8 mouse cellular contexts compared by ENCODE assay signal in the genomic region with DNA sequence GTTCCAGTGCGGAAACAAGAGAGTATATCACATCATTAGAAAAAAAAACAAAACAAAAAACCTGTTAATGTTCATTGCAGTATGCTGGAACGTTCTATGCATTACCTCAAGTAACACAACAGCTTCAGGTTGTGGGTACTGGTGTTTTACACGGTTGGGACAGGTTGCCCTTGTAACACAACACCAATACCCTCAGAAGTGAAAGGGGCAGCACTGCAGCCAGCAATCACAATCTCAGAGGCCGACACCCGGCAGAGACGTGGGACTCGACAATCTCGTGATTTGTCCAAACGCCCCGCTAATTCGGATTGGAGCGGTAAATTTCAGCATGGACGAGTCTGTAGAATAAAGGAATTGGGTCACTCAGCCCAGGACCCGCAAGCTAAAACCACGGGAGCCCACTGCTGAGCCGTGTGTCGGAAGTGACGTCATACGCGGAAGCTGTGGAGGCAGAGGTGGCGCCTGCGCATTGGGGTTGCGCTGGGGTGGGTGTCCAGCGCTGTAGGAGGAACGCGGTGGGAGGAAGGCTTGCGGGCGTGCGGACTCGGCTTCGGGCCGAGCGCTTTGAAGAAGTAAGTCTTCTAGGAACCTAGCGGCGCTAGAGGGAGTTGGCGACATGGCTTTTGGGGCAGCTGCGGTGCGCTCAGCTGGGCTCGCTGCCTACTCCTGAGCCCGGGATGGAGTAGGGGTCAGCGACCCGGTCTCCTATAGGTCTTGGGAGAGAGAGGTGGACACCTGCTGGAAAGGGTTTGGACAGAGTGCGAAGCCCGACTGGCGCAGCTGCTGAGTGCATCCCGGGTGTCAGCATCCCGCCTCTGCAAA. TPM values are rescaled to one million over a fixed set of nuclear protein-coding genes. Genes with fewer than 3 reads are reported as not detected.
DNase-seq lines count a peak whose midpoint lies in the region; ATAC-seq and TF ChIP-seq lines count a peak whose summit lies in the region.

Gene Map3k13, plus strand, starts transcription at position 472 of the 822 bp plus-strand sequence.

- H3K36me3 ChIP-seq in forebrain, embryonic 15.5 days: peaks cover under 1% of the 10 kb centered on the region; the same call in 1 of the 2 replicates
- no peaks in the 10 kb centered on the region for H3K36me3 ChIP-seq in lung, embryonic 14.5 days (ENCODE audit: insufficient read depth)
- H3K36me3 ChIP-seq in thymus, adult 2 months (ENCODE audit: control insufficient read depth, insufficient read depth, low read length): peaks cover 1% of the 10 kb centered on the region

- intact Hi-C loops in heart, postnatal 36 days (cut with DNase I): loop anchor here (5.0 to 10.0 kb wide), 2 partner anchors 153 to 1051 kb away; partner anchors contain the start of gene Tmem41a

- no peaks in the 10 kb centered on the region for H3K9me3 ChIP-seq in forebrain, embryonic 15.5 days
- no peaks in the 10 kb centered on the region for H3K9me3 ChIP-seq in lung, embryonic 14.5 days (ENCODE audit: low read depth, low read length)

- peak; percentile 98 for TF ChIP-seq POLR2A in olfactory bulb, adult 2 months (IDR thresholded peaks at IDR 0.05; ENCODE audit: insufficient read depth, low read depth, low read length)
- peak; percentile 91 for TF ChIP-seq POLR2A in thymus, adult 2 months (IDR thresholded peaks at IDR 0.05; ENCODE audit: control insufficient read depth, extremely low read depth, insufficient read depth, low read length, poor library complexity)

- WGBS in forebrain, embryonic 15.5 days: 2% methylated on average over 47 of the region's 47 CpGs
- WGBS in lung, embryonic 14.5 days: 2% methylated on average over 47 of the region's 47 CpGs
- WGBS in olfactory bulb, adult 2 months: under 1% methylated on average over 47 of the region's 47 CpGs
- 2% methylated on average over 47 of the region's 47 CpGs for WGBS in thymus, adult 2 months

- peaks cover 16% of the 10 kb centered on the region for H3K4me1 ChIP-seq in forebrain, embryonic 15.5 days
- no peaks in the 10 kb centered on the region for H3K4me1 ChIP-seq in lung, embryonic 14.5 days (ENCODE audit: insufficient read depth)
- H3K4me1 ChIP-seq in olfactory bulb, adult 2 months (ENCODE audit: control insufficient read depth, insufficient read depth, low read length): no peaks in the 10 kb centered on the region
- no peaks in the 10 kb centered on the region for H3K4me1 ChIP-seq in thymus, adult 2 months (replicated peaks; ENCODE audit: control insufficient read depth, insufficient read depth, low read length)

- peak; percentile 99 for ATAC-seq in forebrain, embryonic 15.5 days (replicated peaks)
- ATAC-seq in lung, embryonic 14.5 days (ENCODE audit: insufficient read depth): peak; percentile 99

- peak; percentile 50 for TF ChIP-seq CTCF in layer of hippocampus, adult 2 months (conservative IDR thresholded peaks at IDR 0.05)
- TF ChIP-seq CTCF in lung, embryonic 14.5 days (IDR thresholded peaks at IDR 0.05; ENCODE audit: low read depth): no peak; the same call in 1 of the 2 replicates
- TF ChIP-seq CTCF in olfactory bulb, adult 2 months (IDR thresholded peaks at IDR 0.05; ENCODE audit: insufficient read depth, low read depth, low read length): no peak; the same call in 1 of the 2 replicates
- no peak for TF ChIP-seq CTCF in thymus, adult 2 months (IDR thresholded peaks at IDR 0.05; ENCODE audit: borderline replicate concordance, control insufficient read depth, extremely low read depth, insufficient read depth, low read length, poor library complexity)

- peak within 1 kb of the TSS; percentile 98 for H3K4me3 ChIP-seq in forebrain, embryonic 15.5 days
- peak within 1 kb of the TSS; percentile 89 for H3K4me3 ChIP-seq in layer of hippocampus, adult 2 months
- peak within 1 kb of the TSS; percentile 76 for H3K4me3 ChIP-seq in lung, embryonic 14.5 days (ENCODE audit: low read depth, low read length)
- H3K4me3 ChIP-seq in olfactory bulb, adult 2 months (ENCODE audit: insufficient read depth, low read depth, low read length): peak within 1 kb of the TSS; percentile 58
- H3K4me3 ChIP-seq in thymus, adult 2 months (ENCODE audit: control insufficient read depth, insufficient read depth, low read length): peak within 1 kb of the TSS; percentile 95

- H3K9ac ChIP-seq in forebrain, embryonic 15.5 days (replicated peaks): peak within 1 kb of the TSS; percentile 91
- H3K9ac ChIP-seq in lung, embryonic 14.5 days: peak within 1 kb of the TSS; percentile 76

- H3K27me3 ChIP-seq in forebrain, embryonic 15.5 days: no peaks in the 10 kb centered on the region
- H3K27me3 ChIP-seq in lung, embryonic 14.5 days (ENCODE audit: insufficient read depth, low read length): no peaks in the 10 kb centered on the region
- H3K27me3 ChIP-seq in thymus, adult 2 months (ENCODE audit: control insufficient read depth, insufficient read depth, low read length): no peaks in the 10 kb centered on the region

- peak within 1 kb of the TSS; percentile 89 for H3K27ac ChIP-seq in forebrain, embryonic 15.5 days (replicated peaks)
- peak within 1 kb of the TSS; percentile 97 for H3K27ac ChIP-seq in layer of hippocampus, adult 2 months
- H3K27ac ChIP-seq in lung, embryonic 14.5 days (ENCODE audit: low read depth): peak within 1 kb of the TSS; percentile 86
- peak within 1 kb of the TSS; percentile 61 for H3K27ac ChIP-seq in olfactory bulb, adult 2 months (ENCODE audit: insufficient read depth, low read depth, low read length)
- peak within 1 kb of the TSS; percentile 2; the same call in 1 of the 2 replicates for H3K27ac ChIP-seq in thymus, adult 2 months (ENCODE audit: control insufficient read depth, insufficient read depth, low read length)

- peak; percentile 90 for DNase-seq in ES-CJ7 (ENCODE audit: low read depth, low spot score)
- DNase-seq in cerebellum, adult 11 months: peak; percentile 93
- DNase-seq in heart, postnatal 36 days: peak; percentile 95 to 97
- peak; percentile 94 to 95 for DNase-seq in layer of hippocampus, adult 2 months (ENCODE audit: low spot score in 2 of 2)
- peak; percentile 99 for DNase-seq in lung, embryonic 14.5 days
- DNase-seq in thymus, adult 2 months: peak; percentile 95

- peak within 1 kb of the TSS; percentile 69 for H3K4me2 ChIP-seq in forebrain, embryonic 15.5 days (replicated peaks)
- peak within 1 kb of the TSS; percentile 75 for H3K4me2 ChIP-seq in lung, embryonic 14.5 days

RNA-seq across cellular contexts. Expression of gene Map3k13, which starts in this region (rescaled TPM):
- polyA plus RNA-seq in forebrain, embryonic 15.5 days (2015; fragmentation: Nextera tagmentation; extraction: Ambion mirVana): 5.7 and 5.8 TPM in 2 replicates
- total RNA-seq in heart, postnatal 36 days (2021): 1 to 10 TPM in 1 of 2 experiments, under 1 TPM in 1; 0.76 to 1.2 TPM
- 10 to 100 TPM; 14.6 to 14.8 TPM for total RNA-seq in layer of hippocampus, adult 2 months (2021)
- polyA plus RNA-seq in lung, embryonic 14.5 days (2014; fragmentation: Nextera tagmentation; extraction: Ambion mirVana): 0.65 and 0.95 TPM in 2 replicates
- not detected in 2 replicates for polyA plus RNA-seq in olfactory bulb, adult 2 months (2012; ENCODE audit: insufficient read depth, insufficient read length, low replicate concordance, missing spikeins)
- polyA plus RNA-seq in thymus, adult 2 months (2012; rRNA removed): 2.0 and 2.3 TPM in 2 replicates

Comparison
In these comparisons a context has a peak if more than half of its experiments do, and no peak if none do; other contexts are left out.
1. Peak in every context shown above with its lines: DNase-seq, ATAC-seq, H3K4me3 ChIP-seq and H3K27ac ChIP-seq.
2. RNA of gene Map3k13 (total RNA-seq): 14.6 to 14.8 TPM in layer of hippocampus, adult 2 months; 0.76 to 1.2 TPM in heart, postnatal 36 days; every median in the first group is over 4 times any median in the second.
3. Peak in DNase-seq, ATAC-seq, H3K4me3 ChIP-seq, H3K27ac ChIP-seq, H3K9ac ChIP-seq and H3K4me2 ChIP-seq in lung, embryonic 14.5 days; RNA of the gene not detected or under 1 TPM.
4. H3K27ac ChIP-seq: peak in every context shown above with its lines; median percentile 97 in layer of hippocampus, adult 2 months; 89 in forebrain, embryonic 15.5 days; 86 in lung, embryonic 14.5 days; 61 in olfactory bulb, adult 2 months; 2 in thymus, adult 2 months.